Mouse (Mus musculus): ENCODE data around the gene Gm20388. TPM values are rescaled to one million over a fixed set of nuclear protein-coding genes. Genes with fewer than 3 reads are reported as not detected.

Gene Gm20388
- total RNA-seq, 1 experiment from 2014 or later, result 3.6 TPM

- DNase-seq, result no peak
Observed at GRCm38 (mm10) chr8:120230081-120230480, 319.4 kb downstream of the Gm20388 start.

- peak; percentile 27 for DNase-seq
Observed at GRCm38 (mm10) chr8:120230715-120231614, 320.3 kb downstream of the Gm20388 start.

- no peak for DNase-seq
Observed at GRCm38 (mm10) chr8:120231870-120232269, 321.2 kb downstream of the Gm20388 start.

GRCm38 (mm10) chr8:120232398-120232797, 321.8 kb downstream of the Gm20388 start:
- no peak for DNase-seq

- DNase-seq, result peak; percentile 34
Observed at GRCm38 (mm10) chr8:120232913-120233312, 322.3 kb downstream of the Gm20388 start.

- peak; percentile 45 for DNase-seq
Observed at GRCm38 (mm10) chr8:120234457-120234856, 323.8 kb downstream of the Gm20388 start.

- DNase-seq, result no peak
Observed at GRCm38 (mm10) chr8:120234866-120235265, 324.2 kb downstream of the Gm20388 start.

GRCm38 (mm10) chr8:120243222-120243621, 332.6 kb downstream of the Gm20388 start:
- no peak for DNase-seq

- no peak for DNase-seq
Observed at GRCm38 (mm10) chr8:120243916-120244451, 333.3 kb downstream of the Gm20388 start.

GRCm38 (mm10) chr8:120244553-120244952, 333.9 kb downstream of the Gm20388 start:
- no peak for DNase-seq

GRCm38 (mm10) chr8:120247618-120248017, 337.0 kb downstream of the Gm20388 start:
- DNase-seq, result no peak

- no peak for DNase-seq
Observed at GRCm38 (mm10) chr8:120248031-120248430, 337.4 kb downstream of the Gm20388 start.

GRCm38 (mm10) chr8:120248451-120248850, 337.8 kb downstream of the Gm20388 start:
- DNase-seq, result no peak

GRCm38 (mm10) chr8:120249800-120250336, 339.2 kb downstream of the Gm20388 start:
- no peak for DNase-seq

- DNase-seq, result no peak
Observed at GRCm38 (mm10) chr8:120250750-120251410, 340.2 kb downstream of the Gm20388 start.

GRCm38 (mm10) chr8:120251411-120252035, 340.9 kb downstream of the Gm20388 start:
- DNase-seq, result no peak

GRCm38 (mm10) chr8:120253626-120254025, 343.0 kb downstream of the Gm20388 start:
- DNase-seq, result peak; percentile 69

GRCm38 (mm10) chr8:120255406-120255987, 344.9 kb downstream of the Gm20388 start:
- DNase-seq, result no peak

- DNase-seq, result no peak
Observed at GRCm38 (mm10) chr8:120256958-120257357, 346.3 kb downstream of the Gm20388 start.

- no peak for DNase-seq
Observed at GRCm38 (mm10) chr8:120259206-120259605, 348.6 kb downstream of the Gm20388 start.

GRCm38 (mm10) chr8:120260677-120261076, 350.0 kb downstream of the Gm20388 start:
- no peak for DNase-seq
